Mouse (Mus musculus): ENCODE data around the gene Tnf. TPM values are rescaled to one million over a fixed set of nuclear protein-coding genes. Genes with fewer than 3 reads are reported as not detected.

Gene Tnf
- polyA plus RNA-seq, 1 experiment from 2014 or later: 5.7 TPM

DNA sequence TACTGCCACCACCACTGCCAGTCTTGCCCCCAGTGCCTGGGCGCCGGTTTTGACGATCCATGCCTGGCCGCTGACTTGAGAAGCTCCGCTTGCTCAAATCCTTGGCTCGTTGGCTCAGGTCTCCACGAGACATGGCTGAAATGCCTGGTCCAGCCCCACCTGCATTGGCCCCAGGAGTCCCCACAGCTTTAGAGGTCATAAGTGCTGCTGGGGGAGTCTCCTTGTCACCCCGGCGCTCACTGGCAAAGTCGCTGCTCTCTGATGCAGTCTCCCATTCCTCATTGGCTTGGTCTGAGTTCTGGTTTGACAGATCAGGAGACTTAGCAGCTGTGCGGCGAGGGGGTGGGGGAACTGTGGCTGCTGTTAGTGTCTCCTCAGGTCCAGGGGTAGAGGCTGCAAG is 46.4 kb downstream of the Tnf start:
- no peak for DNase-seq (ENCODE audit: low spot score)

- no peak for DNase-seq (ENCODE audit: low spot score)
These were observed 47.2 kb downstream of the Tnf start for GRCm38 (mm10) chr17:35154616-35155015.

GRCm38 (mm10) chr17:35153931-35154330 is 47.9 kb downstream of the Tnf start:
- DNase-seq (ENCODE audit: low spot score): no peak

DNA sequence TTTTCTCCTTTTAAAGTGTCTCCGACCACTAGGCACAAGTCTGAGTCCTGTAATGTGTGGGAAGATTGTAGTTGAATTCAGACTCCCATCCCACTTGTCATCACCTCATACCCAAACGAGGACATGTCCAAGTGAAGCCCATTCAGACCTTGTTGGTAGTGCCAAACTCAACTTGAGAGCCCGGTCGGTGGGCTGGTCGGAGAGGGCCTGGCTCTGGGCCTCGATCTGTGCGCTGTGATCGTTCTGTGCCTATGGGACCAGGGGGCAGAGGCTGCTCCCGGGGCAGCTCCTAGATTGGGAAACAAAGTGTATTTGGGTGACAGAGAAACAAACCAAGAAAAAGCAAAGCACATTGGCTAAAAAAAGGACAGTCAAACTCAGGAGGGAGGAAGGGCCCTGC is 48.7 kb downstream of the Tnf start:
- DNase-seq (ENCODE audit: low spot score): no peak

- no peak for DNase-seq (ENCODE audit: low spot score)
These were observed 49.7 kb downstream of the Tnf start for GRCm38 (mm10) chr17:35152121-35152520.

Small RNA genes within 50 kb of the gene (microRNA-seq; reads per million reads assigned to microRNA genes)
- not detected for gene Mir6973a (ENCODE audit: borderline number of aligned reads)
- not detected for gene Mir6974 (ENCODE audit: borderline number of aligned reads)
- 2.1 reads per million for gene Mir6975 (ENCODE audit: borderline number of aligned reads)
- gene Mir8094 (ENCODE audit: borderline number of aligned reads): not detected

Other genes starting within 250 kb of the Tnf start
- gene Hspa1b, start 242.8 kb downstream of the Tnf start, polyA plus RNA-seq (2015; fragmentation: Nextera tagmentation; extraction: Ambion mirVana): 0.72 and 0.83 TPM in 2 replicates
- not detected in 2 replicates for gene Gm20481, start 232.1 kb downstream of the Tnf start, polyA plus RNA-seq (2015; fragmentation: Nextera tagmentation; extraction: Ambion mirVana)
- gene Hspa1a, start 229.9 kb downstream of the Tnf start, polyA plus RNA-seq (2015; fragmentation: Nextera tagmentation; extraction: Ambion mirVana): 6.8 and 7.6 TPM in 2 replicates
- 0.09 and 0.27 TPM in 2 replicates for gene Hspa1l, start 229.3 kb downstream of the Tnf start, polyA plus RNA-seq (2015; fragmentation: Nextera tagmentation; extraction: Ambion mirVana)
- 179 and 197 TPM in 2 replicates for gene Lsm2, start 220.1 kb downstream of the Tnf start, polyA plus RNA-seq (2015; fragmentation: Nextera tagmentation; extraction: Ambion mirVana)
- 125 and 138 TPM in 2 replicates for gene Vars, start 201.0 kb downstream of the Tnf start, polyA plus RNA-seq (2015; fragmentation: Nextera tagmentation; extraction: Ambion mirVana)
- 0.26 and 0.36 TPM in 2 replicates for gene Vwa7, start 185.4 kb downstream of the Tnf start, polyA plus RNA-seq (2015; fragmentation: Nextera tagmentation; extraction: Ambion mirVana)
- 18.2 and 22.5 TPM in 2 replicates for gene Sapcd1, start 174.0 kb downstream of the Tnf start, polyA plus RNA-seq (2015; fragmentation: Nextera tagmentation; extraction: Ambion mirVana)
- gene Msh5, start 155.3 kb downstream of the Tnf start, polyA plus RNA-seq (2015; fragmentation: Nextera tagmentation; extraction: Ambion mirVana): 8.9 and 13.5 TPM in 2 replicates
- gene Clic1, start 152.0 kb downstream of the Tnf start, polyA plus RNA-seq (2015; fragmentation: Nextera tagmentation; extraction: Ambion mirVana): 501 and 524 TPM in 2 replicates
- gene Ddah2, start 143.0 kb downstream of the Tnf start, polyA plus RNA-seq (2015; fragmentation: Nextera tagmentation; extraction: Ambion mirVana): 51.6 and 57.5 TPM in 2 replicates
- gene Ly6g6c, start 136.6 kb downstream of the Tnf start, polyA plus RNA-seq (2015; fragmentation: Nextera tagmentation; extraction: Ambion mirVana): 0.27 and 0.57 TPM in 2 replicates
- 0.06 and 0.08 TPM in 2 replicates for gene Mpig6b, start 135.8 kb downstream of the Tnf start, polyA plus RNA-seq (2015; fragmentation: Nextera tagmentation; extraction: Ambion mirVana)
- gene Ly6g6e, start 125.1 kb downstream of the Tnf start, polyA plus RNA-seq (2015; fragmentation: Nextera tagmentation; extraction: Ambion mirVana): 0.89 and 1.0 TPM in 2 replicates
- 0.55 and 0.60 TPM in 2 replicates for gene Ly6g6d, start 123.9 kb downstream of the Tnf start, polyA plus RNA-seq (2015; fragmentation: Nextera tagmentation; extraction: Ambion mirVana)
- 0.12 TPM in 1 of 2 replicates, not detected in the other for gene Ly6g6f, start 116.4 kb downstream of the Tnf start, polyA plus RNA-seq (2015; fragmentation: Nextera tagmentation; extraction: Ambion mirVana)
- gene Abhd16a, start 112.7 kb downstream of the Tnf start, polyA plus RNA-seq (2015; fragmentation: Nextera tagmentation; extraction: Ambion mirVana): 85.3 and 90.6 TPM in 2 replicates
- 0.37 TPM in 1 of 2 replicates, not detected in the other for gene Ly6g5c, start 93.7 kb downstream of the Tnf start, polyA plus RNA-seq (2015; fragmentation: Nextera tagmentation; extraction: Ambion mirVana)
- gene Ly6g5b, start 86.6 kb downstream of the Tnf start, polyA plus RNA-seq (2015; fragmentation: Nextera tagmentation; extraction: Ambion mirVana): 3.7 and 4.0 TPM in 2 replicates
- 26.9 and 31.2 TPM in 2 replicates for gene Gpank1, start 80.6 kb downstream of the Tnf start, polyA plus RNA-seq (2015; fragmentation: Nextera tagmentation; extraction: Ambion mirVana)
- 348 and 353 TPM in 2 replicates for gene Csnk2b, start 80.0 kb downstream of the Tnf start, polyA plus RNA-seq (2015; fragmentation: Nextera tagmentation; extraction: Ambion mirVana)
- gene D17H6S53E, start 75.6 kb downstream of the Tnf start, polyA plus RNA-seq (2015; fragmentation: Nextera tagmentation; extraction: Ambion mirVana): 11.2 and 14.7 TPM in 2 replicates
- 0.18 and 0.21 TPM in 2 replicates for gene Apom, start 70.0 kb downstream of the Tnf start, polyA plus RNA-seq (2015; fragmentation: Nextera tagmentation; extraction: Ambion mirVana)
- 42.3 and 48.0 TPM in 2 replicates for gene Bag6, start 66.8 kb downstream of the Tnf start, polyA plus RNA-seq (2015; fragmentation: Nextera tagmentation; extraction: Ambion mirVana)
- 81.3 and 113 TPM in 2 replicates for gene Prrc2a, start 37.1 kb downstream of the Tnf start, polyA plus RNA-seq (2015; fragmentation: Nextera tagmentation; extraction: Ambion mirVana)
- 45.2 and 47.2 TPM in 2 replicates for gene Aif1, start 25.9 kb downstream of the Tnf start, polyA plus RNA-seq (2015; fragmentation: Nextera tagmentation; extraction: Ambion mirVana)
- 35.3 and 41.8 TPM in 2 replicates for gene Lst1, start 13.6 kb downstream of the Tnf start, polyA plus RNA-seq (2015; fragmentation: Nextera tagmentation; extraction: Ambion mirVana)
- 144 and 167 TPM in 2 replicates for gene Ltb, start 7.6 kb downstream of the Tnf start, polyA plus RNA-seq (2015; fragmentation: Nextera tagmentation; extraction: Ambion mirVana)
- 4.4 and 4.7 TPM in 2 replicates for gene Lta, start 3.3 kb upstream of the Tnf start, polyA plus RNA-seq (2015; fragmentation: Nextera tagmentation; extraction: Ambion mirVana)
- 0.26 and 0.69 TPM in 2 replicates for gene Gm16181, start 18.8 kb upstream of the Tnf start, polyA plus RNA-seq (2015; fragmentation: Nextera tagmentation; extraction: Ambion mirVana)
- 1.3 and 1.8 TPM in 2 replicates for gene Atp6v1g2, start 31.7 kb upstream of the Tnf start, polyA plus RNA-seq (2015; fragmentation: Nextera tagmentation; extraction: Ambion mirVana)
- gene Nfkbil1, start 33.8 kb upstream of the Tnf start, polyA plus RNA-seq (2015; fragmentation: Nextera tagmentation; extraction: Ambion mirVana): 14.0 and 16.8 TPM in 2 replicates
- gene Ddx39b, start 39.7 kb upstream of the Tnf start, polyA plus RNA-seq (2015; fragmentation: Nextera tagmentation; extraction: Ambion mirVana): 423 and 446 TPM in 2 replicates
- gene H2-D1, start 60.7 kb upstream of the Tnf start, polyA plus RNA-seq (2015; fragmentation: Nextera tagmentation; extraction: Ambion mirVana): 441 and 555 TPM in 2 replicates
- 1.4 and 1.9 TPM in 2 replicates for gene H2-Q1, start 118.4 kb upstream of the Tnf start, polyA plus RNA-seq (2015; fragmentation: Nextera tagmentation; extraction: Ambion mirVana)
- gene H2-Q2, start 140.2 kb upstream of the Tnf start, polyA plus RNA-seq (2015; fragmentation: Nextera tagmentation; extraction: Ambion mirVana): 68.4 and 69.8 TPM in 2 replicates
- 15.1 and 18.4 TPM in 2 replicates for gene H2-Q4, start 177.6 kb upstream of the Tnf start, polyA plus RNA-seq (2015; fragmentation: Nextera tagmentation; extraction: Ambion mirVana)
- 22.7 and 22.9 TPM in 2 replicates for gene H2-Q6, start 222.8 kb upstream of the Tnf start, polyA plus RNA-seq (2015; fragmentation: Nextera tagmentation; extraction: Ambion mirVana)
- gene H2-Q7, start 237.1 kb upstream of the Tnf start, polyA plus RNA-seq (2015; fragmentation: Nextera tagmentation; extraction: Ambion mirVana): 37.3 and 38.8 TPM in 2 replicates

All from thymus, postnatal 0 days (tissue).